In the genomic region with DNA sequence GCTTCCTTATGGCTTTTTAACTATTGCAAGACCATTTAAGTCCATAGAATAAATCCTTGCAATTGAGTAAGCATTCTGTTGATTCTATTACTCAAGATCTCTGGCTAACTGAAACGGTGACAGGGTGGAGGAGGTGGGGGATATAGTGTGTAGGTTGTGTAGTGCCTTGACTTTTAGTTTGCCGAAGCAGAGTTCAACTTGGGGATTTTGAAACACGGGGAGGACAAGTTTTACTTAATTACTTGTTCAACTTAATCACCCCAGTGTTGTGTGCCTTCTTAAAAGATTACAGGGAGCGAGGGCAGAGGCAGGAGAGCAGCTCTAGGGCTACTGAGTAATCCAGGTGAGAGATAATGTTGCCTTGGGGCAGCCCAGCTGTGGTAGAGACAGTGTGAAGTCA, we compare ENCODE assay signal across 28 mouse cellular contexts.
"Had no signal": no experiment of that assay in that cellular context is flagged by ENCODE, and none has a peak within 500 bp of the region (broad histone marks: within the 10 kb centered on the region; RNA-seq: fewer than 3 reads in every experiment).

No protein-coding gene starts in this region.

- H3K9ac ChIP-seq: heart, embryonic 12.5 days; hindbrain, embryonic 12.5 days; hindbrain, embryonic 14.5 days; limb, embryonic 12.5 days; liver, embryonic 13.5 days; liver, embryonic 15.5 days; liver, postnatal 0 days had no signal

- H3K4me1 ChIP-seq: heart, embryonic 10.5 days; heart, embryonic 12.5 days; hindbrain, embryonic 10.5 days; hindbrain, embryonic 12.5 days; limb, embryonic 10.5 days; limb, embryonic 12.5 days; liver, embryonic 13.5 days; liver, embryonic 15.5 days had no signal

- H3K27me3 ChIP-seq: heart, embryonic 12.5 days; hindbrain, embryonic 12.5 days; limb, embryonic 12.5 days; liver, embryonic 13.5 days; liver, embryonic 15.5 days had no signal

- DNase-seq: gastrocnemius, adult 2 months; gastrocnemius, postnatal 10 days; gastrocnemius, postnatal 25 days; heart, adult 2 months; heart, postnatal 14 days; heart, postnatal 36 days; kidney, adult 18-20 months; kidney, adult 8-10 months; kidney, postnatal 10 days; kidney, postnatal 25 days; kidney, postnatal 4 days; liver; liver, embryonic 13.5 days; liver, postnatal 0 days had no signal

- H3K4me3 ChIP-seq: gastrocnemius, adult 2 months; heart, adult 2 months; heart, embryonic 10.5 days; heart, embryonic 12.5 days; hindbrain, embryonic 10.5 days; hindbrain, embryonic 12.5 days; layer of hippocampus, adult 2 months; left cerebral cortex, adult 2 months; limb, embryonic 10.5 days; limb, embryonic 12.5 days; liver, embryonic 13.5 days; liver, embryonic 15.5 days had no signal

- ATAC-seq: hindbrain, embryonic 16.5 days; inflammation-experienced regulatory T-cells, adult 6 months; intestine, postnatal 0 days; liver, postnatal 0 days had no signal

- H3K9me3 ChIP-seq: heart, embryonic 10.5 days; heart, embryonic 12.5 days; hindbrain, embryonic 10.5 days; hindbrain, embryonic 12.5 days; limb, embryonic 10.5 days; limb, embryonic 12.5 days; liver, embryonic 13.5 days; liver, embryonic 15.5 days had no signal

- H3K36me3 ChIP-seq: heart, embryonic 10.5 days; heart, embryonic 12.5 days; hindbrain, embryonic 10.5 days; hindbrain, embryonic 12.5 days; limb, embryonic 10.5 days; limb, embryonic 12.5 days; liver, embryonic 13.5 days; liver, embryonic 15.5 days had no signal

- H3K27ac ChIP-seq: gastrocnemius, adult 2 months; heart, adult 2 months; heart, embryonic 10.5 days; hindbrain, embryonic 10.5 days; hindbrain, embryonic 12.5 days; hindbrain, embryonic 14.5 days; layer of hippocampus, adult 2 months; left cerebral cortex, adult 2 months; limb, embryonic 10.5 days; limb, embryonic 12.5 days; liver, embryonic 13.5 days; liver, embryonic 15.5 days had no signal

- H3K4me2 ChIP-seq: heart, embryonic 12.5 days; hindbrain, embryonic 12.5 days; hindbrain, embryonic 14.5 days; limb, embryonic 12.5 days; liver, embryonic 11.5 days; liver, embryonic 13.5 days; liver, embryonic 15.5 days had no signal
